Mouse (Mus musculus) CH12.LX (cell line): ENCODE measurements around the gene Phlda1. TPM values are rescaled to one million over a fixed set of nuclear protein-coding genes. Genes with fewer than 3 reads are reported as not detected.

Experiments
- DNase-seq: peaks from one replicate; pipeline ENCODE4 v3.0.0-alpha.2; 2013; ENCODE audit errors: extremely low read depth
- H3K27ac ChIP-seq: 2 replicates; pipeline ENCODE4 v1.5.1; 2012; ENCODE audit warnings: low read depth, mild to moderate bottlenecking, control low read depth, moderate library complexity; ENCODE audit not compliant: insufficient read depth
- H3K27me3 ChIP-seq: replicated peaks from 2 replicates; pipeline ENCODE3; 2012; ENCODE audit warnings: inconsistent platforms
- H3K36me3 ChIP-seq, 2 experiments: replicated peaks in 1 of 2; 2 replicates each; pipeline versions ENCODE3 to v1.6.1; 2012; ENCODE audit warnings: inconsistent platforms in 1 of 2, low read length in 1 of 2, mild to moderate bottlenecking in 1 of 2, mixed read lengths in 1 of 2, moderate library complexity in 1 of 2; ENCODE audit not compliant: control insufficient read depth in 1 of 2, insufficient read depth in 1 of 2
- H3K4me1 ChIP-seq, 2 experiments: 2 replicates each; pipeline ENCODE4 v1.6.1; 2012; ENCODE audit warnings: inconsistent platforms in 1 of 2, moderate library complexity in 1 of 2; ENCODE audit not compliant: insufficient read depth in 2 of 2, control insufficient read depth in 1 of 2
- H3K4me2 ChIP-seq: 2 replicates; pipeline ENCODE4 v1.6.1; 2012; ENCODE audit warnings: low read depth, mild to moderate bottlenecking, control low read depth; ENCODE audit not compliant: poor library complexity, insufficient read depth, severe bottlenecking
- H3K4me3 ChIP-seq, 3 experiments: fragments of 150-350 bp in 1 of 3; sonication (generic) in 1 of 3; replicated peaks in 1 of 3; 2 replicates each; pipeline versions ENCODE3 to v1.5.1; 2011 to 2012; ENCODE audit warnings: low read depth in 2 of 3, low read length in 2 of 3, mild to moderate bottlenecking in 2 of 3, moderate library complexity in 2 of 3, control low read depth in 1 of 3, improper control_type of control experiment in 1 of 3, inconsistent platforms in 1 of 3, mixed read lengths in 1 of 3; ENCODE audit not compliant: poor library complexity in 1 of 3
- H3K79me2 ChIP-seq: replicated peaks from 2 replicates; pipeline ENCODE4 v1.6.1; 2012; ENCODE audit warnings: mild to moderate bottlenecking, moderate library complexity; ENCODE audit not compliant: control insufficient read depth, poor library complexity, insufficient read depth, severe bottlenecking; ENCODE audit errors: extremely low read depth
- H3K9ac ChIP-seq: 2 replicates; pipeline ENCODE4 v1.6.1; 2012; ENCODE audit warnings: low read depth, mild to moderate bottlenecking, control low read depth, moderate library complexity; ENCODE audit not compliant: insufficient read depth
- H3K9me3 ChIP-seq: replicated peaks from 2 replicates; pipeline ENCODE3; 2012; ENCODE audit warnings: low read length, inconsistent platforms, mixed read lengths
- BHLHE40 ChIP-seq: IDR thresholded peaks from 2 replicates; pipeline ENCODE4 v1.6.1; 2011; ENCODE audit warnings: mild to moderate bottlenecking, low read depth, low read length, improper control_type of control experiment
- CHD2 ChIP-seq: IDR thresholded peaks from 2 replicates; pipeline ENCODE4 v1.6.1; 2011; ENCODE audit warnings: low read length, improper control_type of control experiment
- EP300 ChIP-seq: IDR thresholded peaks from 2 replicates; pipeline ENCODE4 v1.6.1; 2011; ENCODE audit warnings: low read length, improper control_type of control experiment
- IRF4 ChIP-seq: IDR thresholded peaks from 2 replicates; pipeline ENCODE4 v1.6.1; 2014; ENCODE audit warnings: low read depth, mild to moderate bottlenecking, inconsistent platforms, low read length, improper control_type of control experiment
- JUND ChIP-seq: conservative IDR thresholded peaks from 2 replicates; pipeline ENCODE4 v1.6.1; 2011; ENCODE audit warnings: low read depth, low read length, improper control_type of control experiment
- KAT2A ChIP-seq: IDR thresholded peaks from 2 replicates; pipeline ENCODE4 v1.6.1; 2012; ENCODE audit warnings: low read length, improper control_type of control experiment, inconsistent platforms; ENCODE audit not compliant: insufficient replicate concordance
- MEF2A ChIP-seq: IDR thresholded peaks from 2 replicates; pipeline ENCODE4 v1.6.1; 2014; ENCODE audit warnings: low read depth, mild to moderate bottlenecking, inconsistent platforms, low read length, improper control_type of control experiment, borderline replicate concordance
- MXI1 ChIP-seq: IDR thresholded peaks from 2 replicates; pipeline ENCODE4 v1.6.1; 2011; ENCODE audit warnings: mild to moderate bottlenecking, low read depth, low read length, improper control_type of control experiment
- NRF1 ChIP-seq: IDR thresholded peaks from 2 replicates; pipeline ENCODE4 v1.6.1; 2014; ENCODE audit warnings: low read depth, mild to moderate bottlenecking, inconsistent platforms, low read length, improper control_type of control experiment, moderate library complexity
- POLR2A ChIP-seq: IDR thresholded peaks from 2 replicates; pipeline ENCODE4 v1.6.1; 2011; ENCODE audit warnings: low read depth, mild to moderate bottlenecking, improper control_type of control experiment, low read length
- POLR2AphosphoS2 ChIP-seq: IDR thresholded peaks from 2 replicates; pipeline ENCODE4 v1.6.1; 2011; ENCODE audit warnings: low read depth, low read length, improper control_type of control experiment
- RCOR1 ChIP-seq: conservative IDR thresholded peaks from 2 replicates; pipeline ENCODE4 v1.6.1; 2012; ENCODE audit warnings: low read depth, mild to moderate bottlenecking, inconsistent platforms, low read length, improper control_type of control experiment
- SMC3 ChIP-seq: IDR thresholded peaks from 2 replicates; pipeline ENCODE4 v1.6.1; 2011; ENCODE audit warnings: low read depth, low read length, improper control_type of control experiment
- TBP ChIP-seq: conservative IDR thresholded peaks from 2 replicates; pipeline ENCODE4 v1.6.1; 2011; ENCODE audit warnings: low read depth, low read length, improper control_type of control experiment
- TCF12 ChIP-seq: IDR thresholded peaks from 2 replicates; pipeline ENCODE4 v1.6.1; 2014; ENCODE audit warnings: low read depth, mild to moderate bottlenecking, inconsistent platforms, low read length, improper control_type of control experiment
- USF1 ChIP-seq: IDR thresholded peaks from 2 replicates; pipeline ENCODE4 v1.6.1; 2014; ENCODE audit warnings: low read depth, mild to moderate bottlenecking, inconsistent platforms, low read length, improper control_type of control experiment
- ZC3H11A ChIP-seq: IDR thresholded peaks from 2 replicates; pipeline ENCODE4 v1.6.1; 2012; ENCODE audit warnings: low read depth, mild to moderate bottlenecking, inconsistent platforms, low read length, improper control_type of control experiment
- ZMIZ1 ChIP-seq: IDR thresholded peaks from 2 replicates; pipeline ENCODE4 v1.6.1; 2012; ENCODE audit warnings: low read depth, mild to moderate bottlenecking, inconsistent platforms, low read length, improper control_type of control experiment
- dilution Hi-C: fragments of 300-500 bp; cut with MboI; formaldehyde crosslinking; loops from 2 replicates; pipeline ENCODE4 v1.14.3; 2020; ENCODE audit warnings: low sequenced_read_pairs; ENCODE audit not compliant: extremely low pct_unique_long_range_greater_than_20kb, extremely low pct_ligation_motif_present
- in situ Hi-C: fragments of 300-500 bp; cut with MboI; formaldehyde crosslinking; loops from 3 replicates; pipeline ENCODE4 v1.14.3; 2019; ENCODE audit warnings: low sequenced_read_pairs, low pct_ligation_motif_present, low pct_unique_long_range_greater_than_20kb, mixed read lengths
- polyA plus RNA-seq: library from polyadenylated mRNA; unstranded; fragments of >175 nt; gene quantifications from 2 replicates; pipeline ENCODE4 v1.2.1, GENCODE M21; 2012; ENCODE audit warnings: low read depth; ENCODE audit not compliant: insufficient read length
- total RNA-seq, 2 experiments: library from RNA; depleted of rRNA; stranded (reverse); fragments of 300-350 nt in 1 of 2; fragments of >200 nt in 1 of 2; gene quantifications; 2 replicates each; pipeline ENCODE4 v1.2.3; 2012 to 2014

Phlda1 gene
- total and polyA plus RNA-seq, 3 experiments: 1.9 to 11.6 (median 2.1) TPM

- Histone ChIP-seq H3K4me2 (no peak overlapping the region), H3K36me3 (no peaks in the 10 kb centered on the region), H3K4me1 (peaks cover 15 to 18% of the 10 kb centered on the region in 2 experiments), H3K27ac (no peak overlapping the region), H3K79me2 (no peaks in the 10 kb centered on the region), H3K4me3 (no peak overlapping the region), H3K9ac (no peak overlapping the region), H3K27me3 (no peaks in the 10 kb centered on the region), H3K9me3 (no peaks in the 10 kb centered on the region)
- DNase-seq: no peak
- TF ChIP-seq CHD2: no peak
- TF ChIP-seq USF1: no peak
- no peak for TF ChIP-seq EP300
- TF ChIP-seq JUND: no peak
- TF ChIP-seq MEF2A: no peak
- no peak for TF ChIP-seq BHLHE40
- no peak for TF ChIP-seq TCF12
- TF ChIP-seq IRF4: no peak
- TF ChIP-seq NRF1: no peak
- TF ChIP-seq POLR2AphosphoS2: no peak
- TF ChIP-seq ZC3H11A: no peak
- TF ChIP-seq POLR2A: no peak
- TF ChIP-seq KAT2A: no peak
- no peak for TF ChIP-seq ZMIZ1
- no peak for TF ChIP-seq RCOR1
- in situ Hi-C loops: no loop called here
- dilution Hi-C loops: no loop called here
Observed at GRCm38 (mm10) chr10:111544311-111544710, 38.2 kb downstream of the Phlda1 start.

DNA sequence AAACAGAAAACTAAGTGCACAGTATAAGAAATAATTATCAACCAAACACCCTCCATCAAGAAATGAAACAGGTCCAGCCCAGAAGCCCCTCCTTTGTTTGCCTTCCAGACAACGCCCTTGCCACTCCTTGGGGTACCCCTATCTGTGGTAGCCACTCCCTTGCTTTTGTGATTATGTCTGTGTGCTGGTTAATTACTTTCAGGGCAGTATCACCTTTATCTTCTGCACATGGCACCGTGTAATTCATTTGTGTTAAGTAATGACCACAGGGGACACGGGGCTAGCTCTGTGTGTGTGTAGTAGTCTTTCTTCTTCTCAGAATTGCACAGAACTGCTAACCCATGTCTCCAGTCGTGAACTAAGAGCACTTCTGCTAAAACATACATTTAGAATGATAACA lies 39.6 kb downstream of the Phlda1 start:
- DNase-seq: no peak
- Histone ChIP-seq H3K36me3 (no peaks in the 10 kb centered on the region), H3K4me3 (no peak overlapping the region), H3K4me2 (no peak overlapping the region), H3K9me3 (no peaks in the 10 kb centered on the region), H3K79me2 (no peaks in the 10 kb centered on the region), H3K27me3 (no peaks in the 10 kb centered on the region), H3K27ac (no peak overlapping the region), H3K9ac (no peak overlapping the region), H3K4me1 (peaks cover 9 to 11% of the 10 kb centered on the region in 2 experiments)
- dilution Hi-C loops (no loop called here), in situ Hi-C loops (no loop called here)
- no peak for TF ChIP-seq SMC3
- TF ChIP-seq TCF12: no peak
- TF ChIP-seq KAT2A: no peak
- TF ChIP-seq MXI1: no peak
- TF ChIP-seq TBP: no peak
- TF ChIP-seq BHLHE40: no peak
- no peak for TF ChIP-seq CHD2
